Mouse (Mus musculus): ENCODE results near the gene Gpn2. TPM values are rescaled to one million over a fixed set of nuclear protein-coding genes. Genes with fewer than 3 reads are reported as not detected.

Gene Gpn2
- polyA plus RNA-seq, 1 experiment from 2014 or later: 13.5 TPM

- H3K4me2 ChIP-seq: peak overlapping the region; percentile 21; the same call in 1 of the 2 replicates
- peak overlapping the region; percentile 39 for H3K9ac ChIP-seq
- ATAC-seq (ENCODE audit: low read depth) (0 out of 2 replicates have a peak, but pooled peaks have one; percentile 37), DNase-seq (no peak)
- no peaks in the 10 kb centered on the region for H3K9me3 ChIP-seq (replicated peaks)
- WGBS (ENCODE audit: insufficient replicate concordance): 30% methylated on average over 11 of the region's 11 CpGs
- H3K36me3 ChIP-seq: peaks cover 21% of the 10 kb centered on the region; the same call in 1 of the 2 replicates
- H3K27me3 ChIP-seq: no peaks in the 10 kb centered on the region
- H3K27ac ChIP-seq: peak overlapping the region; percentile 63
- H3K4me1 ChIP-seq (replicated peaks): peaks cover 51% of the 10 kb centered on the region
- H3K4me3 ChIP-seq (replicated peaks): no peak overlapping the region
Observed at GRCm38 (mm10) chr4:133625621-133626071, 41.5 kb downstream of the Gpn2 start.

DNA sequence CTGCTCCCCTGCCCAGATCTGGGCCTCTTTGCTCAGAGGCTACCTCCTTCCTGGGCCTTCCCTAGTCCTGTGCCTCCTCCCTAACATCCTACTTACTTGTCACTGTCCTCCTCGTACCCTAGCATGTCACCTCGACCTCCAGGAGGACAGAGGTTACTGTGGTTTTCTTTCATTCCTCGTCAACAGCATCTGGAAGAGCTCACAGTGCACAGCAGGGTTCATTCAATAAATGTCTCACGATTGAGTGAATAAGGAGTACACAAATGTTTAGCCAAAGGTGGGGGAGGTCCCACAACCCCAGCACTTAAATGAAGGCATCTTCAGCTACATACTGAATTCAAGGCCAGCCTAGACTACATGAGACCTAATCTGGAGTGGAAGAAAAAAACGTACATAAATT, 42.1 kb downstream of the Gpn2 start:
- Histone ChIP-seq H3K27me3 (no peaks in the 10 kb centered on the region), H3K4me2 (0 out of 2 replicates have a peak overlapping the region, but pooled peaks have one; percentile 21), H3K9ac (peak overlapping the region; percentile 39; the same call in 1 of the 2 replicates), H3K4me3 (replicated peaks) (no peak overlapping the region), H3K36me3 (peaks cover 21% of the 10 kb centered on the region; the same call in 1 of the 2 replicates), H3K27ac (peak overlapping the region; percentile 63), H3K9me3 (replicated peaks) (no peaks in the 10 kb centered on the region), H3K4me1 (replicated peaks) (peaks cover 54% of the 10 kb centered on the region)
- DNase-seq (no peak), ATAC-seq (ENCODE audit: low read depth) (no peak)
- 45% methylated on average over 5 of the region's 5 CpGs for WGBS (ENCODE audit: insufficient replicate concordance)

- Histone ChIP-seq H3K4me3 (replicated peaks) (no peak overlapping the region), H3K4me2 (no peak overlapping the region), H3K9ac (no peak overlapping the region), H3K27me3 (no peaks in the 10 kb centered on the region), H3K27ac (peak overlapping the region; percentile 63), H3K36me3 (peaks cover 21% of the 10 kb centered on the region; the same call in 1 of the 2 replicates), H3K4me1 (replicated peaks) (peaks cover 58% of the 10 kb centered on the region), H3K9me3 (replicated peaks) (no peaks in the 10 kb centered on the region)
- no peak for DNase-seq
- WGBS (ENCODE audit: insufficient replicate concordance): 84% methylated on average over 9 of the region's 9 CpGs
- ATAC-seq (ENCODE audit: low read depth): no peak
Observed at GRCm38 (mm10) chr4:133626621-133627020, 42.5 kb downstream of the Gpn2 start.

- Histone ChIP-seq H3K27me3 (no peaks in the 10 kb centered on the region), H3K9me3 (replicated peaks) (no peaks in the 10 kb centered on the region), H3K4me3 (replicated peaks) (no peak overlapping the region), H3K36me3 (peaks cover 21% of the 10 kb centered on the region; the same call in 1 of the 2 replicates), H3K9ac (no peak overlapping the region), H3K4me2 (no peak overlapping the region), H3K27ac (peak overlapping the region; percentile 37; the same call in 1 of the 2 replicates), H3K4me1 (replicated peaks) (peaks cover 60% of the 10 kb centered on the region)
- DNase-seq: no peak
- ATAC-seq (ENCODE audit: low read depth): no peak
- WGBS (ENCODE audit: insufficient replicate concordance): 90% methylated on average over 14 of the region's 14 CpGs
Observed at GRCm38 (mm10) chr4:133627039-133627438, 42.9 kb downstream of the Gpn2 start.

DNA sequence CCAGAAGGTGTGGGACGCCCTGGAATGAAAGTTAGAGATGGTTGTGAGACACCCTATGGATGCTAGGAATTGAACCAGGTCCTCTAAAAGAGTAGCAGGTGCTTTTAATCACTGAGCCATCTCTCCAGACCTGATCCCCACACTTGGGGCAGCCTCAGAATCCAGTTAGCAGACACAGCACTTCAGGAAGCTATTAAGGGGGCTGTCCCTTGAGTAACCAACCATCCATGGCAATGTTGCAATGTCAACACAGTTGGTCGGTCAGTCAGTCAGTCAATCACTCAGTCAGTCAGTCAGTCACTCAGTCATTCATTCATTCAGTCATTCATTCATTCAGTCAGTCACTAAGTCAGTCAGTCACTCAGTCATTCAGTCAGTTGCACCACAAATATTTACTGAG, 44.4 kb downstream of the Gpn2 start:
- H3K36me3 ChIP-seq: peaks cover 21% of the 10 kb centered on the region; the same call in 1 of the 2 replicates
- H3K4me2 ChIP-seq: no peak overlapping the region
- WGBS (ENCODE audit: insufficient replicate concordance): 61% methylated on average over 2 of the region's 2 CpGs
- ATAC-seq (ENCODE audit: low read depth) (no peak), DNase-seq (no peak)
- H3K4me1 ChIP-seq (replicated peaks): peaks cover 67% of the 10 kb centered on the region
- no peaks in the 10 kb centered on the region for H3K9me3 ChIP-seq (replicated peaks)
- no peak overlapping the region for H3K27ac ChIP-seq
- no peak overlapping the region for H3K9ac ChIP-seq
- no peaks in the 10 kb centered on the region for H3K27me3 ChIP-seq
- H3K4me3 ChIP-seq (replicated peaks): no peak overlapping the region

GRCm38 (mm10) chr4:133629191-133629590, 45.0 kb downstream of the Gpn2 start:
- Histone ChIP-seq H3K27me3 (no peaks in the 10 kb centered on the region), H3K27ac (no peak overlapping the region), H3K9me3 (replicated peaks) (no peaks in the 10 kb centered on the region), H3K36me3 (peaks cover 21% of the 10 kb centered on the region; the same call in 1 of the 2 replicates), H3K4me3 (replicated peaks) (no peak overlapping the region), H3K9ac (no peak overlapping the region), H3K4me2 (no peak overlapping the region), H3K4me1 (replicated peaks) (peaks cover 67% of the 10 kb centered on the region)
- 64% methylated on average over 7 of the region's 7 CpGs for WGBS (ENCODE audit: insufficient replicate concordance)
- DNase-seq (no peak), ATAC-seq (ENCODE audit: low read depth) (no peak)

- Histone ChIP-seq H3K4me3 (replicated peaks) (no peak overlapping the region), H3K27me3 (no peaks in the 10 kb centered on the region), H3K4me1 (replicated peaks) (peaks cover 57% of the 10 kb centered on the region), H3K9ac (no peak overlapping the region), H3K36me3 (peaks cover 16% of the 10 kb centered on the region; the same call in 1 of the 2 replicates), H3K9me3 (replicated peaks) (no peaks in the 10 kb centered on the region), H3K27ac (no peak overlapping the region), H3K4me2 (no peak overlapping the region)
- DNase-seq (no peak), ATAC-seq (ENCODE audit: low read depth) (no peak)
- 80% methylated on average over 8 of the region's 8 CpGs for WGBS (ENCODE audit: insufficient replicate concordance)
Observed at GRCm38 (mm10) chr4:133630326-133630920, 46.3 kb downstream of the Gpn2 start.

GRCm38 (mm10) chr4:133631071-133631768, 47.1 kb downstream of the Gpn2 start:
- H3K36me3 ChIP-seq: peaks cover 10% of the 10 kb centered on the region; the same call in 1 of the 2 replicates
- H3K4me1 ChIP-seq (replicated peaks): peaks cover 49% of the 10 kb centered on the region
- no peak for ATAC-seq (ENCODE audit: low read depth)
- H3K27ac ChIP-seq: no peak overlapping the region
- H3K4me3 ChIP-seq (replicated peaks): peak overlapping the region; percentile 76; the same call in 1 of the 2 replicates
- no peak for DNase-seq
- 64% methylated on average over 14 of the region's 14 CpGs for WGBS (ENCODE audit: insufficient replicate concordance)
- H3K9me3 ChIP-seq (replicated peaks): no peaks in the 10 kb centered on the region
- peak overlapping the region; percentile 84 for H3K4me2 ChIP-seq
- H3K27me3 ChIP-seq: no peaks in the 10 kb centered on the region
- 0 out of 2 replicates have a peak overlapping the region, but pooled peaks have one; percentile 82 for H3K9ac ChIP-seq

- H3K4me3 ChIP-seq (replicated peaks): peak overlapping the region; percentile 76
- H3K4me2 ChIP-seq: peak overlapping the region; percentile 84
- peaks cover 42% of the 10 kb centered on the region for H3K4me1 ChIP-seq (replicated peaks)
- WGBS (ENCODE audit: insufficient replicate concordance): 53% methylated on average over 9 of the region's 9 CpGs
- no peak overlapping the region for H3K27ac ChIP-seq
- no peaks in the 10 kb centered on the region for H3K9me3 ChIP-seq (replicated peaks)
- H3K36me3 ChIP-seq: peaks cover 4% of the 10 kb centered on the region; the same call in 1 of the 2 replicates
- H3K9ac ChIP-seq: peak overlapping the region; percentile 82
- DNase-seq: no peak
- no peak for ATAC-seq (ENCODE audit: low read depth)
- no peaks in the 10 kb centered on the region for H3K27me3 ChIP-seq
Observed at GRCm38 (mm10) chr4:133631769-133632411, 47.7 kb downstream of the Gpn2 start.

- Histone ChIP-seq H3K36me3 (no peaks in the 10 kb centered on the region), H3K4me1 (replicated peaks) (peaks cover 40% of the 10 kb centered on the region), H3K9ac (peak overlapping the region; percentile 82), H3K9me3 (replicated peaks) (no peaks in the 10 kb centered on the region), H3K4me2 (peak overlapping the region; percentile 84), H3K27ac (peak overlapping the region; percentile 43), H3K4me3 (replicated peaks) (peak overlapping the region; percentile 76), H3K27me3 (no peaks in the 10 kb centered on the region)
- 3% methylated on average over 51 of the region's 69 CpGs for WGBS (ENCODE audit: insufficient replicate concordance)
- ATAC-seq (ENCODE audit: low read depth) (peak; percentile 69), DNase-seq (no peak)
Observed at GRCm38 (mm10) chr4:133632483-133633327, 48.5 kb downstream of the Gpn2 start.

Measured in liver, embryonic 13.5 days (tissue).